Mouse (Mus musculus): ENCODE measurements around the gene Zfp715. TPM values are rescaled to one million over a fixed set of nuclear protein-coding genes. Genes with fewer than 3 reads are reported as not detected.

Zfp715 gene
- polyA plus RNA-seq, 1 experiment from 2014 or later, result 10.7 TPM

GRCm38 (mm10) chr7:43344020-43344419 lies 30.9 kb upstream of the Zfp715 start:
- WGBS, result 71% methylated on average over 2 of the region's 2 CpGs

DNA sequence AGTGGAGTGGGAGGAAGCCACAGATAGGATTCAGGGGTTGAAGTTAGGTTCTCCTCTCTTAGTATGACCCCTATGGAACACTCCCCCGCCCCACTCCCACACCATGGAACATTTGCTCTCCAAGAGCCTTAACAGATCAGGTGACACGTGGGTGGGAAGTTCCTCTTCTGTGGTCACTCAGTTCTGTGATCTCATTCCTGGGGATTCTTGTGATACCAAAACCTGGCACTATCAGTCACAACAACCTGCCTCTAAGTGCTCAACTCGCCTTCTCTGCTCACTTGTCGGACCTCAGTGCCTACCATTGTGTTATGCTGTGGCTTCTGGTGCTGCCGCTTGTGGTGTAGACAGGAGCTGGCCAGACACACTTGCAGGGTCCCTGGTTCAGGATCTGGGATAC lies 30.1 kb upstream of the Zfp715 start:
- Histone ChIP-seq H3K4me1 (no peaks in the 10 kb centered on the region), H3K36me3 (no peaks in the 10 kb centered on the region)
- 67% methylated on average over 5 of the region's 5 CpGs for WGBS

More at GRCm38 (mm10) chr7:43344020-43344419, 30.9 kb upstream of the Zfp715 start:
- Histone ChIP-seq H3K36me3 (no peaks in the 10 kb centered on the region), H3K4me3 (replicated peaks) (no peak overlapping the region), H3K4me1 (no peaks in the 10 kb centered on the region), H3K27me3 (replicated peaks) (no peaks in the 10 kb centered on the region), H3K9ac (no peak overlapping the region), H3K4me2 (no peak overlapping the region), H3K9me3 (no peaks in the 10 kb centered on the region), H3K27ac (no peak overlapping the region)
- ATAC-seq (ENCODE audit: insufficient read depth, low FRiP score, low read depth), result no peak

DNA sequence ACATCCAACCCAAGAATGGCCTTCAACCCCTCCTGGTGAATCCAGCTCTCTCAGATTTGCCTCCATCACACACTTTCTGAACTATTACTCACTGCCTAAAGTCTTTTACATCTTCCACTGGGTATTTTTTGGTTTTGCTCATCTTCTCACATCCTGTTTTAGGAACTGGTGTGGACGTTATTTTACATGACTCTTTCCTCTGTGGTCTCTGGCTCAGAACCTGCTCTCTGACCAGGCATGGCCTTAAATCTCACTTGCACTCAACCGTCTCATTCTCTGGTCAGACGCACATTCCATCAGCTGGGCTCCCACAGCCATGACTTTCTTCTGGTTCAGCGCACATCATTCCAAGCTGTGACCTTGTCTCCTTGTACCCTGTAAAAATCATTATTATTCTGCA lies 27.7 kb upstream of the Zfp715 start:
- Histone ChIP-seq H3K36me3 (no peaks in the 10 kb centered on the region), H3K9me3 (no peaks in the 10 kb centered on the region), H3K4me3 (replicated peaks) (no peak overlapping the region), H3K4me1 (no peaks in the 10 kb centered on the region), H3K4me2 (no peak overlapping the region), H3K9ac (no peak overlapping the region), H3K27ac (no peak overlapping the region), H3K27me3 (replicated peaks) (no peaks in the 10 kb centered on the region)
- WGBS, result 80% methylated on average over 4 of the region's 4 CpGs
- ATAC-seq (ENCODE audit: insufficient read depth, low FRiP score, low read depth), result no peak

More for the DNA sequence above, 30.1 kb upstream of the Zfp715 start:
- Histone ChIP-seq H3K4me3 (replicated peaks) (no peak overlapping the region), H3K4me2 (no peak overlapping the region), H3K9ac (no peak overlapping the region), H3K27ac (no peak overlapping the region), H3K9me3 (no peaks in the 10 kb centered on the region), H3K27me3 (replicated peaks) (no peaks in the 10 kb centered on the region)
- no peak for ATAC-seq (ENCODE audit: insufficient read depth, low FRiP score, low read depth)

- Histone ChIP-seq H3K4me3 (replicated peaks) (no peak overlapping the region), H3K9ac (no peak overlapping the region), H3K27me3 (replicated peaks) (no peaks in the 10 kb centered on the region), H3K27ac (no peak overlapping the region), H3K36me3 (no peaks in the 10 kb centered on the region), H3K9me3 (no peaks in the 10 kb centered on the region), H3K4me1 (no peaks in the 10 kb centered on the region), H3K4me2 (no peak overlapping the region)
- 47% methylated on average over 2 of the region's 2 CpGs for WGBS
- no peak for ATAC-seq (ENCODE audit: insufficient read depth, low FRiP score, low read depth)
Observed at GRCm38 (mm10) chr7:43333899-43334298, 20.8 kb upstream of the Zfp715 start.

GRCm38 (mm10) chr7:43333203-43333602 lies 20.1 kb upstream of the Zfp715 start:
- ATAC-seq (ENCODE audit: insufficient read depth, low FRiP score, low read depth), result no peak
- H3K4me1 ChIP-seq, result no peaks in the 10 kb centered on the region
- H3K4me2 ChIP-seq, result no peak overlapping the region
- WGBS, result 35% methylated on average over 5 of the region's 7 CpGs
- no peaks in the 10 kb centered on the region for H3K36me3 ChIP-seq
- no peaks in the 10 kb centered on the region for H3K27me3 ChIP-seq (replicated peaks)
- H3K27ac ChIP-seq, result no peak overlapping the region
- no peaks in the 10 kb centered on the region for H3K9me3 ChIP-seq
- H3K4me3 ChIP-seq (replicated peaks), result no peak overlapping the region
- no peak overlapping the region for H3K9ac ChIP-seq

DNA sequence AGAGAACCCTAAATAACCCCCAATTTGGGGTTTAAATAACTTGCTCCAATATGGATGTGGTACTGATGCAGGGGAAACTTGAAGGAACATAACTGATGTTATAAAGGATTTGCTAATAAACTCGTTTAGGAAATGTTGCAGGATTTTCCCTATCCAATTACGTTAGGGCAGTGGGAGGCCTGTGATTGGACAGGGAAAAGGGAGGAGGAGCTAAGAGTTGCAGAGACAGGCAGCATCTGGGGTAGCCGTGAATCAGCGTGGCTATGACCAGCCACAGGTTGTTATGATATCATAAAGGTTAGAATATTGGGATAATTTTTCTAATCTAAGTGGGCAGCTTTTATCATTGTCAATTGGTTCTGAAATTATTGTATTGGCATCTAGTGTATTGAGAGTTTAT lies 15.0 kb upstream of the Zfp715 start:
- Histone ChIP-seq H3K27me3 (replicated peaks) (no peaks in the 10 kb centered on the region), H3K36me3 (no peaks in the 10 kb centered on the region), H3K9me3 (no peaks in the 10 kb centered on the region), H3K4me3 (replicated peaks) (no peak overlapping the region), H3K4me2 (no peak overlapping the region), H3K9ac (no peak overlapping the region), H3K4me1 (no peaks in the 10 kb centered on the region), H3K27ac (no peak overlapping the region)
- no peak for ATAC-seq (ENCODE audit: insufficient read depth, low FRiP score, low read depth)
- WGBS, result 56% methylated on average over 4 of the region's 4 CpGs

DNA sequence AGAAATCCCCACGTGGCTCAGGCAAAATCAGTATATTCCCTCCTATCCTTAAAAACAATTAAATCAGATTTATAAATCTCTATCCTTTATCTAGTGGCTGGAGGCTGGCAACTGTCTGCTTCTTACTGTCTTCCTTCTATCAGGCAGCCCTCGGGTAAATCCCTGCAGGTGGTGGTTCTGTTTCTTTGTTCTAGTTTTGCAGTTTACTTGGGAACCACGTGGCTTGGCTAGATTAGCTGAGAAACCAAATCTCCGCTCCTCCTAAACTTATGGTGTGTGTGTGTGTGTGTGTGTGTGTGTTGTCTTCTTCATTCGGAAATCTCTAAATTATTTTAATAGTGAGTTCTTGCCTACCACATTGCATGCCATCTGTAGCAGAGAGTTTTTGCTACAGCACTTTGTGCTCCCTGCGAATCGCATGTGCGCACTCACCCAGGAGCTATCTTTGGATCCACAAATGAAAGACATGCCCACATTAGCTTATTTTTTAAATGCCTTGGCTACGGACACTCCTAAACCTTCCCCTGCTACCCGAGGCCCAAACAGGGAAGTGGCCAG lies 13.2 kb upstream of the Zfp715 start:
- no peak overlapping the region for H3K9ac ChIP-seq
- no peaks in the 10 kb centered on the region for H3K27me3 ChIP-seq (replicated peaks)
- no peak overlapping the region for H3K27ac ChIP-seq
- no peak overlapping the region for H3K4me2 ChIP-seq
- 54% methylated on average over 10 of the region's 10 CpGs for WGBS
- H3K36me3 ChIP-seq, result no peaks in the 10 kb centered on the region
- no peak for ATAC-seq (ENCODE audit: insufficient read depth, low FRiP score, low read depth)
- H3K9me3 ChIP-seq, result no peaks in the 10 kb centered on the region
- H3K4me3 ChIP-seq (replicated peaks), result no peak overlapping the region
- no peaks in the 10 kb centered on the region for H3K4me1 ChIP-seq

- H3K4me1 ChIP-seq, result peaks cover 8% of the 10 kb centered on the region; the same call in 1 of the 2 replicates
- H3K4me3 ChIP-seq (replicated peaks), result peak overlapping the region; percentile 67
- H3K27me3 ChIP-seq (replicated peaks), result no peaks in the 10 kb centered on the region
- H3K4me2 ChIP-seq, result peak overlapping the region; percentile 74
- H3K36me3 ChIP-seq, result 0 out of 2 replicates have a peak, but pooled peaks cover 9% of the 10 kb centered on the region
- H3K9ac ChIP-seq, result peak overlapping the region; percentile 59
- 1% methylated on average over 32 of the region's 32 CpGs for WGBS
- peak overlapping the region; percentile 90 for H3K27ac ChIP-seq
- peak; percentile 33 for ATAC-seq (ENCODE audit: insufficient read depth, low FRiP score, low read depth)
- no peaks in the 10 kb centered on the region for H3K9me3 ChIP-seq
Observed at GRCm38 (mm10) chr7:43312386-43313012, 595 bp downstream of the Zfp715 start.

- no peak overlapping the region for H3K4me3 ChIP-seq (replicated peaks)
- 0 out of 2 replicates have a peak, but pooled peaks cover 9% of the 10 kb centered on the region for H3K36me3 ChIP-seq
- no peak overlapping the region for H3K27ac ChIP-seq
- peaks cover 8% of the 10 kb centered on the region; the same call in 1 of the 2 replicates for H3K4me1 ChIP-seq
- no peaks in the 10 kb centered on the region for H3K9me3 ChIP-seq
- no peak for ATAC-seq (ENCODE audit: insufficient read depth, low FRiP score, low read depth)
- 72% methylated on average over 6 of the region's 6 CpGs for WGBS
- peak overlapping the region; percentile 59; the same call in 1 of the 2 replicates for H3K9ac ChIP-seq
- peak overlapping the region; percentile 74 for H3K4me2 ChIP-seq
- no peaks in the 10 kb centered on the region for H3K27me3 ChIP-seq (replicated peaks)
Observed at GRCm38 (mm10) chr7:43311632-43312031, 1.5 kb downstream of the Zfp715 start.

DNA sequence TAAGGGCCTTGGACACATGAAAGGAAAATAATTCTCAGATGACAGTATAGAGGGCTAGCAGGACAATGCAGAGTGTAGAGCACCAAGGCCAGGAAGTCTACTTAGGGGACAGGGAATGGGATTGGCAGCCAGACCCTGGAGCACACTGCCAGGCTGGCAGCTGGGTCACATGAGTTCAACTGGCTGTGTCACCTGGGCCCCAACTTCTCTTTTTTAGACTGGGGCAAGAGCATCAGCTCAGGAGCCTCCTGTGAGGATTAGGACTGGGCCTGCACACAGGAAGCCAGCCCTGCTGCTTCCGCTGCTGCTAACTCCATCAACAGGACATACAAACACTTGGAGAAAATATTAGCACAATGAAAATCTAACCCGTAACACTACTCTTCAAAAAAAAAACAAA lies 4.0 kb downstream of the Zfp715 start:
- Histone ChIP-seq H3K4me3 (replicated peaks) (no peak overlapping the region), H3K27me3 (replicated peaks) (no peaks in the 10 kb centered on the region), H3K4me2 (no peak overlapping the region), H3K9me3 (no peaks in the 10 kb centered on the region), H3K36me3 (0 out of 2 replicates have a peak, but pooled peaks cover 14% of the 10 kb centered on the region), H3K4me1 (peaks cover 8% of the 10 kb centered on the region; the same call in 1 of the 2 replicates), H3K9ac (no peak overlapping the region), H3K27ac (no peak overlapping the region)
- no peak for ATAC-seq (ENCODE audit: insufficient read depth, low FRiP score, low read depth)
- 66% methylated on average over 2 of the region's 2 CpGs for WGBS

GRCm38 (mm10) chr7:43305235-43305634 lies 7.9 kb downstream of the Zfp715 start:
- peaks cover 22% of the 10 kb centered on the region for H3K36me3 ChIP-seq
- H3K4me2 ChIP-seq, result no peak overlapping the region

DNA sequence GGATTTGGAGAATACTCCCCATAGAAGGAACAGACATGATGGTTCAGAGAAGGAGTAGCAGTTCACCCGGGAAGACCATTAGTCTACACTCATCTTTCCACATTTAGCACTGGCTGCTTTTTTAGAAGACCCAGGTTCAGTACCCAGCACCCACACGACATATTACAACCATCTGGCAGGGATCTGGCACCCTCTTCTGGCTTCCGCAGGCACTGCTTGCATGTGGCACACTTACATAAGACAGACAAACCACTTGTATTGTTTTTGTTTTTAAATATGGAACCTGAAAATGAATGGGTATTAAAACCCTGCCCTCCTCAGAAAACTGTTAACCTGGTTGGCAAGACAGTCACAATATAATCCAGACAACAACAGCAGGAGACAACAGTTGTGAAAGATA lies 21.6 kb downstream of the Zfp715 start:
- no peak for ATAC-seq (ENCODE audit: insufficient read depth, low FRiP score, low read depth)
- H3K27me3 ChIP-seq (replicated peaks), result no peaks in the 10 kb centered on the region
- WGBS, result 86% methylated on average over 3 of the region's 3 CpGs
- H3K9me3 ChIP-seq, result no peaks in the 10 kb centered on the region
- no peak overlapping the region for H3K4me2 ChIP-seq
- no peak overlapping the region for H3K9ac ChIP-seq
- no peak overlapping the region for H3K27ac ChIP-seq
- no peaks in the 10 kb centered on the region for H3K4me1 ChIP-seq
- no peaks in the 10 kb centered on the region for H3K36me3 ChIP-seq
- H3K4me3 ChIP-seq (replicated peaks), result no peak overlapping the region

More at GRCm38 (mm10) chr7:43305235-43305634, 7.9 kb downstream of the Zfp715 start:
- 82% methylated on average over 3 of the region's 3 CpGs for WGBS
- H3K27me3 ChIP-seq (replicated peaks), result no peaks in the 10 kb centered on the region
- no peak overlapping the region for H3K4me3 ChIP-seq (replicated peaks)
- H3K4me1 ChIP-seq, result no peaks in the 10 kb centered on the region
- H3K9me3 ChIP-seq, result no peaks in the 10 kb centered on the region
- no peak for ATAC-seq (ENCODE audit: insufficient read depth, low FRiP score, low read depth)
- no peak overlapping the region for H3K9ac ChIP-seq
- H3K27ac ChIP-seq, result no peak overlapping the region
